Mouse (Mus musculus): Measurements from ENCODE around the gene Fam213a.

The Fam213a gene

GRCm38 (mm10) chr14:40962365-40963290, 51.0 kb downstream of the Fam213a start:
- no peak for DNase-seq (ENCODE audit: low spot score)

GRCm38 (mm10) chr14:40960237-40960636, 53.4 kb downstream of the Fam213a start:
- DNase-seq (ENCODE audit: low spot score): no peak

- no peak for DNase-seq (ENCODE audit: low spot score)
Measured at GRCm38 (mm10) chr14:40959586-40959985, 54.0 kb downstream of the Fam213a start.

- peak; percentile 72 for DNase-seq (ENCODE audit: low spot score)
Measured at GRCm38 (mm10) chr14:40958986-40959381, 54.6 kb downstream of the Fam213a start.

GRCm38 (mm10) chr14:40958083-40958985, 55.3 kb downstream of the Fam213a start:
- DNase-seq (ENCODE audit: low spot score): no peak

- no peak for DNase-seq (ENCODE audit: low spot score)
Measured at GRCm38 (mm10) chr14:40957607-40958006, 56.0 kb downstream of the Fam213a start.

- no peak for DNase-seq (ENCODE audit: low spot score)
Measured at GRCm38 (mm10) chr14:40956252-40957146, 57.1 kb downstream of the Fam213a start.

GRCm38 (mm10) chr14:40955596-40956251, 57.9 kb downstream of the Fam213a start:
- DNase-seq (ENCODE audit: low spot score): peak; percentile 60

- DNase-seq (ENCODE audit: low spot score): no peak
Measured at GRCm38 (mm10) chr14:40955146-40955545, 58.4 kb downstream of the Fam213a start.

GRCm38 (mm10) chr14:40953381-40953780, 60.2 kb downstream of the Fam213a start:
- DNase-seq (ENCODE audit: low spot score): no peak

- DNase-seq (ENCODE audit: low spot score): no peak
Measured at GRCm38 (mm10) chr14:40952715-40953114, 60.9 kb downstream of the Fam213a start.

GRCm38 (mm10) chr14:40952301-40952700, 61.3 kb downstream of the Fam213a start:
- DNase-seq (ENCODE audit: low spot score): no peak

- no peak for DNase-seq (ENCODE audit: low spot score)
Measured at GRCm38 (mm10) chr14:40949730-40950614, 63.6 kb downstream of the Fam213a start.

GRCm38 (mm10) chr14:40949047-40949446, 64.5 kb downstream of the Fam213a start:
- no peak for DNase-seq (ENCODE audit: low spot score)

- DNase-seq (ENCODE audit: low spot score): no peak
Measured at GRCm38 (mm10) chr14:40948522-40948921, 65.1 kb downstream of the Fam213a start.

- DNase-seq (ENCODE audit: low spot score): peak; percentile 84
Measured at GRCm38 (mm10) chr14:40947431-40948394, 65.9 kb downstream of the Fam213a start.

GRCm38 (mm10) chr14:40943802-40944201, 69.8 kb downstream of the Fam213a start:
- peak; percentile 49 for DNase-seq (ENCODE audit: low spot score)
